Mouse (Mus musculus) monocyte, adult 2 months (primary cell): ENCODE data around the gene Vmn1r236.

Experiments
- DNase-seq, 2 experiments: peaks; one replicate each; pipeline ENCODE4 v3.0.0; 2022; ENCODE audit warnings: low spot score in 2 of 2, low read depth in 1 of 2

The Vmn1r236 gene

GRCm38 (mm10) chr17:21282642-21283041 is at the start of gene Vmn1r236:
Gene Vmn1r236 (plus strand): TSS chr17:21282942.
- DNase-seq: no peak

DNA sequence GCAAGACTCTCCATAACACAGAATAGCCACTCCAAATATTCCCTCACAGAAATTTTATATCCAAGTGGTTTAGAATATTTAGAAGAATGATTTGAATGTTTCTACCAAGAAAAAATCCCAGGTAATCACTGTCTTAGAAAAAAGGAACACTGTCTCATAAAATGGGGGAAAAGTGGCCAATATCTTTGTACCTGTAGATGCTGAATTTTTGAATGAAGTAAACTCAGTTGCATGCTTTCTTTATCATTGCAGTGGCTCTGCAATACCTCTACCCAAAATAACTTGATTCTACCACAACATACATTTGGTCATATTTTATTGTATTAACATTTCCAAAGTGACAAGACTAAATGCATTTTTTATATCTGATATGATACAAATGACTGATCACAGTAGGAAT is 26.6 kb upstream of the Vmn1r236 start, which contains the start of gene Vmn1r235:
TSS of gene Vmn1r235 (plus strand) at position 301 of the 400 bp plus-strand sequence.
- no peak for DNase-seq

DNA sequence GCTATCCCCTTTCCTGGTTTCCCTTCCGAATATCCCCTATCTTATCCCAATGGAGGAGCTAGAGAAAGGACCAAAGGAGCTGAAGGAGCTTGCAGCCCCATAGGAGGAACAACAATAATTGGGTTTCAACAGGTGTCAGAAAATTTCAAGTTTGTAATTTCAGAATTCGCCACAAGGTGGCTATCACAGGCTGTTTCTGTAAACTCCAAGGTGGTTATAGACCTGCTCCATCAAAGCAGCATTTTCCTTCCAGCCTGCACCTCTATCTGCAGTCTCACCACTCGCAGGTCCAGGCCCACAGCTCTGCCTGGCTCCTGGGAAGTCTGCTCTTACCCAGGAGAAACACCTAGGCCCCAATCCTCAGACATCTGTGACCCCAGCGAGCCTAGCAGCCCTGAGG is 10.6 kb upstream of the Vmn1r236 start:
- no peak for DNase-seq

GRCm38 (mm10) chr17:21284395-21284794 is 1.7 kb downstream of the Vmn1r236 start:
- no peak for DNase-seq

- no peak for DNase-seq
Observed at GRCm38 (mm10) chr17:21289695-21290094, 7.0 kb downstream of the Vmn1r236 start.

- DNase-seq: no peak
Observed at GRCm38 (mm10) chr17:21311565-21311964, 28.8 kb downstream of the Vmn1r236 start, which contains the start of gene Vmn1r237. Gene Vmn1r237 (plus strand): TSS chr17:21311865.
